Mouse (Mus musculus) embryo, embryonic 11 days (tissue): ENCODE results near the gene Luc7l.
"Not testable (repeated sequence)": the region's sequence is repeated elsewhere in the genome, so short reads cannot be mapped to it uniquely, and the experiment has no call there.

Experiments
- DNase-seq: peaks from one replicate; pipeline ENCODE4 v3.0.0-alpha.2; 2015

The Luc7l gene

DNA sequence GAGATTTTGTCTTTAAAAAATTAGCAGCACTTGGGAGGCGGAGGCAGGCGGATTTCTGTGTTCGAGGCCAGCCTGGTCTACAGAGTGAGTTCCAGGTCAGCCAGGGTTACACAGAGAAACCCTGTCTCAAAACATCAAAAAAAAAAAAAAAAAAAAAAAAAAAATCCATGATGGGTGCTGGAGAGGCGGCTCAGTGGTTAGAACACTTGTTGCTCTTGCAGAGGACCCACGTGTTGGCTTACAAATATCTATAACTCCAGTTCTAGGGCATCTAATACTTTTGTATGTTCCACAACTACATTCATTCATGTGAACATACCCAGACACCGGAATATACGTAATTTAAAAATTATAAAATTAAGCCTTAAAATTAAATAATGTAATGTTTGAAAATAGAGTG is 2.6 kb downstream of the Luc7l start:
- DNase-seq, result no peak

DNA sequence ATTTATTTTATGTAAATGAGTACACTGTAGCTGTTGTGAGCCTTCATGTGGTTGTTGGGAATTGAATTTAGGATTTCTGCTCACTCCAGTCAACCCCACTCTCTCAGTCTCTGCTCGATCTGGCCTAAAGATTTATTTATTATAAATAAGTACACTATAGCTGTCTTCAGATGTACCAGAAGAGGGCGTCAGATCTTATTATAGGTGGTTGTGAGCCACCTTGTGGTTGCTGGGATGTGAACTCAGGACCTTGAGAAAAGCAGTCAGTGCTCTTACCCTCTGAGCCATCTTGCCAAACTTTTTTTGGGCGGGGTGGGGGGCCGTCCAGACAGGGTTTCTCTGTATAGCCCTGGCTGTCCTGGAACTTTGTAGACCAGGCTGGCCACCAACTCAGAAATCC is 9.1 kb downstream of the Luc7l start:
- no peak for DNase-seq

GRCm38 (mm10) chr17:26262384-26262783 is 9.7 kb downstream of the Luc7l start:
- DNase-seq, result no peak

GRCm38 (mm10) chr17:26268851-26269250 is 16.2 kb downstream of the Luc7l start:
- DNase-seq, result no peak

DNA sequence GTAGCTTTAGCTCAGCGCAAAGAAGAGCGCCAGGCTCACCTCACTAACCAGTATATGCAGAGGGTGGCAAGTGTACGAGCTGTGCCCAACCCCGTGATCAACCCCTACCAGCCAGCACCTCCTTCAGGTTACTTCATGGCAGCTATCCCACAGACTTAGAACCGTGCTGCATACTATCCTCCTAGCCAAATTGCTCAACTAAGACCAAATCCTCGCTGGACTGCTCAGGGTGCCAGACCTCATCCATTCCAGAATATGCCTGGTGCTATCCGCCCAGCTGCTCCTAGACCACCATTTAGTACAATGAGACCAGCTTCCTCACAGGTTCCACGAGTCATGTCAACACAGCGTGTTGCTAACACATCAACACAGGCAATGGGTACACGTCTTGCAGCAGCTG is 16.9 kb downstream of the Luc7l start:
- not testable (repeated sequence) for DNase-seq

- no peak for DNase-seq
Observed at GRCm38 (mm10) chr17:26272586-26272985, 19.9 kb downstream of the Luc7l start.

DNA sequence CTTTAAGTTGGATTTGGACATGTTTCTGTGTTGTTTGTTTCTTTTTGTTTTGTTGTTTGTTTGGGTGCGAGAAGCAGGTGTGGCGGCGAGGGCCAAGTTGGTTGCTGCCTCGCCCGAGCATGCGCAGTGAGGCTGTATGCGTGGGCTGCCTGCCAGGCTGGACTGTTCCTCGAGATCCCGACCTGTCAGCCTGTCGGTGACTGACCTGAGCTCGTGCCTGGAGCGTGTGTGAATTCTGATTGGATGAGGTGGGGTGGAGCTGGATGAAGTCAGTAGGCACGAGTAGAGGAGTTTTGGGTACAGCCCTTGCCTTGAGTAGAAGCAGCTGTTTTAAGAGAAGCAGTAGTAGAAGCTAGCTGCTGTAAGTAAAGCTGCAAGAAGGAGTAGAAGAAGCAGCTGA is 23.2 kb downstream of the Luc7l start:
- no peak for DNase-seq

GRCm38 (mm10) chr17:26276711-26277110 is 24.0 kb downstream of the Luc7l start:
- DNase-seq, result peak; percentile 51

DNA sequence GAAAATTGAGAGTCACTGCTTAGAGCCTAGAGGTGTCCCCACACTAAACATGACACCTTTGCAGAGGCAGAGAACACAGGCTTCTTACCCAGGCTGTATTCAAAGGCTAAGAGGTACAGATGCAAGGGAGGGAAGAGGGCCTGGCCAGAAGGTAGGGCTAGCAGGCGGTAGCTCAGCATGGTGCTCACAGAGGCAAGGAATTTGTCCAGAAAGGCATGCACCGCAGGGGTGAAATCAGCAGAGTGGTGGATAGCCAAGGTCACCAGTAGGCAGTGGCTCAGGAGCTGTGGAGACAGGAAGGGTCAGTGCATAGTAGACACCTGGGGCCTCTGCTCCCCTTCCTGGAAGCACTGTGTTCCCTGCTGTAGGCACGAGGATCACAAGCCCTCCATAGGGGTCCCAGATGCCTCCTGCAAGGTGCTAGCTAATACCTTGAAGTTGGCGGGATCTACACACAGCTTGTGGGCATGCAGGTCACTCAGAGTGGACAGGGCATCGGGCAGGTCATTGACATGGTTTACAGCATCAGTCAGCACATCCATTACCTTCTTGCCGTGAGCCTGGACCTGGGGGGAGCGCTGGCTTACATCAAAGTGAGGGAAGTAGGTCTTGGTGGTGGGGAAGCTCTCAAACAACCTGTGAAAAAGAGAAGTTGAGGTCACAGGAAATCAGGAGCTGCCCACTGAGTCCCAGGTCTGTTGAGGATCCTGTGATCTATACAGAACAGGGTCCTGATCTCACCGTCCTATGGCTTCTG is 33.7 kb downstream of the Luc7l start:
- no peak for DNase-seq

GRCm38 (mm10) chr17:26289475-26289874 is 36.8 kb downstream of the Luc7l start:
- DNase-seq, result no peak

DNA sequence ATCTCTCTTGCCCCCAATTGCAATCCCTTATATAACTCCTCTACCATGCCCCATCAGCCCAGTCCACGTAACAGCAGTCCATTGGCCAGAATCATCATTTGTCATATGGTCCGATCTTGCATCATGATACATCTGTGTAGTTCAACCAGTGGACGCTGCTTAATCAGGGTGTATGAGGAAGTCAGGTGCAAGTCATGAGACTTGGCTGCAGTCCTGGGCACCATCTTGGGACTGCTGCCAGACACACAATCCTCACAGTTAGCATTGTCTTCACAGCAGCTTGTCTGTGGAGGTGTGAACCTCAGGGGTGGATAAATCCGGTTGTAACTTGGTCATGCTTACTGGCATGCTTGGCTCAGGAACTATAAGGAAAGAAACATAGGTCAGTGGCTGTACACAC is 45.6 kb downstream of the Luc7l start:
- DNase-seq, result not testable (repeated sequence)

GRCm38 (mm10) chr17:26314291-26314690 is 61.6 kb downstream of the Luc7l start:
- DNase-seq, result peak; percentile 80

DNA sequence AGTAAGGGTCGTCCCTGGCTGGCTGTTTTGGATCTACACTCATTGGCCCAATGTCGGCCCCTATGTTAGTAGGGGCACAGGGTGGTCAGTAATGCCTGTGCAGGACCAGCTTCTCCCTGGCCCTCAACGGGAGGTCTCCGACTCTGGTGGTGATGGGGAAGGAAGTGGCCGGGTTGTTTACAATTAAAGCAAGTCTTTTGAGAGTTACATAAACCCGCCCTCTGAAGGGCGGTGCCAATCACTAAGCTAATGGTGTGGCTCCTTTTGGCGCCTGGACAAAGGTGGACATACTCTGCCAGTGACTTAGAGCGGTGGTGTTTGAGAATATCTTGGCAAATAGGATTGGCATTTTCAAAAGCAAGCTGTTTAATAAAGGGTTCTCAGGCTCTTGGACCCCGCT is 62.8 kb downstream of the Luc7l start:
- no peak for DNase-seq

DNA sequence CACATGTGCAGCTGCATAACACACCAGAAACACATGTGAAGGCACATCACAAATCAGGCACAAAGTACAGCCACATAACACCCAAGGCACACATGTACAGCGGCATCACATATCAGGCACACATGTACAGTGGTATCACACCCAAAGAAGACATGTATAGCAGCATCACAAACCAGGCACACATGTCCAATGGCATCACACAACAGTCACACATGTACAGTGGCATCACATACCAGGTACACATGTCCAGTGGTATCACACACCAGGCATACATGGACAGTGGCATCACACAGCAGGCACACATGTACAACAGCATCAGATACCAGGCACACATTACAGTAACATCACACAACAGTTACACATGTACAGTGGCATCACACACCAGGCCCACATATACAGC is 65.7 kb downstream of the Luc7l start:
- no peak for DNase-seq
